Mouse (Mus musculus) adrenal gland, postnatal 10 days (tissue): ENCODE measurements around the gene Gdf15. TPM values are rescaled to one million over a fixed set of nuclear protein-coding genes. Genes with fewer than 3 reads are reported as not detected.

ENCODE experiments used
- DNase-seq: peaks from one replicate; pipeline ENCODE4 v3.0.0; 2021; ENCODE audit warnings: mixed read lengths
- long read RNA-seq, 2 experiments: library from polyadenylated mRNA; stranded (forward); transcript quantifications; one replicate each; pipeline ENCODE4 v2.0.0; 2021
- total RNA-seq, 2 experiments: library from RNA; stranded (reverse); gene quantifications; 2 replicates each; pipeline ENCODE4 v1.2.3; 2021

The Gdf15 gene
- total RNA-seq: 1 to 10 TPM in 1 of 2 experiments, under 1 TPM in 1; 0.79 to 1.7 TPM
- long read RNA-seq, experiment 1, partial matches to known transcripts: 0 of 2 reads
- long read RNA-seq, experiment 1, other reads (novel, unspliced or antisense): 1 of 2 reads
- long read RNA-seq, experiment 2: 0 reads

GRCm38 (mm10) chr8:70632346-70632892, at the start of gene Gdf15:
TSS of gene Gdf15 (minus strand) at chr8:70632456.
- DNase-seq: no peak

GRCm38 (mm10) chr8:70681410-70681809, 49.2 kb upstream of the Gdf15 start:
- no peak for DNase-seq

- peak; percentile 39 for DNase-seq
Measured at GRCm38 (mm10) chr8:70680039-70680438, 47.8 kb upstream of the Gdf15 start.

GRCm38 (mm10) chr8:70679404-70679803, 47.1 kb upstream of the Gdf15 start:
- DNase-seq: no peak

GRCm38 (mm10) chr8:70678679-70679078, 46.4 kb upstream of the Gdf15 start:
- no peak for DNase-seq

GRCm38 (mm10) chr8:70677451-70678080, 45.3 kb upstream of the Gdf15 start:
- DNase-seq: no peak

- no peak for DNase-seq
Measured at GRCm38 (mm10) chr8:70675336-70675735, 43.1 kb upstream of the Gdf15 start.

GRCm38 (mm10) chr8:70674716-70675115, 42.5 kb upstream of the Gdf15 start:
- DNase-seq: no peak

GRCm38 (mm10) chr8:70674109-70674508, 41.9 kb upstream of the Gdf15 start:
- no peak for DNase-seq

- DNase-seq: peak; percentile 98
Measured at GRCm38 (mm10) chr8:70673079-70673856, 41.0 kb upstream of the Gdf15 start, which contains the start of gene Lsm4. TSS of gene Lsm4 (plus strand) at chr8:70673248.

- no peak for DNase-seq
Measured at GRCm38 (mm10) chr8:70672325-70673078, 40.2 kb upstream of the Gdf15 start.

- no peak for DNase-seq
Measured at GRCm38 (mm10) chr8:70671615-70672324, 39.5 kb upstream of the Gdf15 start.

GRCm38 (mm10) chr8:70667071-70667470, 34.8 kb upstream of the Gdf15 start:
- DNase-seq: peak; percentile 61

GRCm38 (mm10) chr8:70665599-70665998, 33.3 kb upstream of the Gdf15 start:
- no peak for DNase-seq

- DNase-seq: no peak
Measured at GRCm38 (mm10) chr8:70664631-70665030, 32.4 kb upstream of the Gdf15 start.

- no peak for DNase-seq
Measured at GRCm38 (mm10) chr8:70663691-70664090, 31.4 kb upstream of the Gdf15 start.

- DNase-seq: no peak
Measured at GRCm38 (mm10) chr8:70660273-70660725, 28.0 kb upstream of the Gdf15 start, which contains the start of gene Pgpep1. TSS of gene Pgpep1 (minus strand) at chr8:70660388.

- DNase-seq: peak; percentile 97
Measured at GRCm38 (mm10) chr8:70659604-70660272, 27.5 kb upstream of the Gdf15 start.

- DNase-seq: no peak
Measured at GRCm38 (mm10) chr8:70658897-70659603, 26.8 kb upstream of the Gdf15 start.

- DNase-seq: peak; percentile 63
Measured at GRCm38 (mm10) chr8:70657739-70658138, 25.5 kb upstream of the Gdf15 start.
